Mouse (Mus musculus) Patski (cell line): Measurements from ENCODE around the gene Arih2. TPM values are rescaled to one million over a fixed set of nuclear protein-coding genes. Genes with fewer than 3 reads are reported as not detected.

ENCODE experiments used
- ATAC-seq: fragments of 100-300 bp; one replicate; pipeline ENCODE4 v1.8.0; 2021
- CTCF ChIA-PET: fragments of 350-600 bp; sonication (Branson Sonifier 250); formaldehyde crosslinking; loops from one replicate; lab custom pipeline; 2022; ENCODE audit warnings: inconsistent platforms; lab: Charles Lee
- POLR2A ChIA-PET: fragments of 350-600 bp; sonication (Branson Sonifier 250); formaldehyde crosslinking; loops from one replicate; lab custom pipeline; 2022; ENCODE audit warnings: antibody characterized with exemption, inconsistent platforms; lab: Charles Lee
- DNase-seq: peaks from one replicate; pipeline ENCODE4 v3.0.0-alpha.2; 2011; ENCODE audit warnings: low read depth, low spot score
- H3K27me3 ChIP-seq: fragments of 371-371 bp; one replicate; pipeline ENCODE4 v1.5.1; 2021
- CTCF ChIP-seq: fragments of 100-300 bp; IDR thresholded peaks from one replicate; pipeline ENCODE4 v1.5.1; 2021
- in situ Hi-C: fragments of 300-500 bp; cut with MboI; formaldehyde crosslinking; loops from 3 replicates; pipeline ENCODE4 v1.11.1; 2018; ENCODE audit warnings: low pct_unique_long_range_greater_than_20kb, mixed read lengths
- polyA plus RNA-seq: library from polyadenylated mRNA; unstranded; gene quantifications from one replicate; pipeline ENCODE4 v1.2.3, GENCODE M21; 2021

The Arih2 gene
- polyA plus RNA-seq, 1 experiment from 2014 or later: 43.7 TPM

DNA sequence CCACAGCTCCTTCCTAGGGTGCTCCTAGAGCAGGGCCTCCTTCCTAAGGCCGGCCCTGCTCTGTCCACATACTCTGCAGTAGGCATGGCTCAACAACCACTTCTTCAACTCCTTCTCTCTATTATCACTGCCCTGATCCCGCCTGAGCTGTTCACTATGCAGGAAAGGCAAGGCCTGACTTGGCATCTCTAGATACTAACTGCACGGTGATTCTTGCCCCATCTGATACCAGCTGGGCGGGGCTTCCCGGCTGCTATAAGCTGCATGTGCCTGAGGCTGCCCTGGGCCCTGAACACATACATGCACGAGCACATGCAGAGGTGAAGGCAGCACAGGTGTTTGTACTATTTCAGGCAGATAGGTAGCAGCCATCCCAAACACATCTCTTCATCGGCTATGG is 85.1 kb downstream of the Arih2 start:
- no peak for TF ChIP-seq CTCF
- in situ Hi-C loops: no loop called here
- POLR2A ChIA-PET: interaction anchor here (0.6 kb wide), 1 partner anchor 12 kb away, joined by 3 read pairs; no protein-coding TSS in a partner anchor
- DNase-seq (no peak), ATAC-seq (no peak)
- CTCF ChIA-PET: no interaction called here
- H3K27me3 ChIP-seq: no peaks in the 10 kb centered on the region

DNA sequence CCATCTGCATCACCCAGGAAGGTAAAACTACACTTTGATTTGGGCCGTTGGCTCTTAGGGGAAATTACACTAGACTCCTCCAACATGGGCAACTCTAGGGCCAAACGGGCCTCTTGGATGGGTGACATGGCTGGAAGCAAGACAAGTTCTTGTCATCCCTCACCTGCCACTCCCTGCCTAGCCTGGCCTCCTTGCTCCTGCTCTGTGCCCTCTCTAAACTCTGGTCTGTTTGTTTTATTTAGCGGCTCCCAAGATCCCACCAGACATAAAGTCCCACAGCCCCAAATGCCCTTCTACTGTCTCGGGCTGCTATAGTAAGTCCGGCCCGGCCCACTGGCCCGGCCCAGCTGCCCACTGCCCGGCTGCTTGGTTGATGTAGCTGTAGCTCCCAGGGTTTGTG is 85.5 kb downstream of the Arih2 start:
- CTCF ChIA-PET: no interaction called here
- in situ Hi-C loops: no loop called here
- POLR2A ChIA-PET: interaction anchor here (0.6 kb wide), 1 partner anchor 13 kb away, joined by 3 read pairs; no protein-coding TSS in a partner anchor
- DNase-seq (no peak), ATAC-seq (no peak)
- H3K27me3 ChIP-seq: no peaks in the 10 kb centered on the region
- TF ChIP-seq CTCF: no peak

DNA sequence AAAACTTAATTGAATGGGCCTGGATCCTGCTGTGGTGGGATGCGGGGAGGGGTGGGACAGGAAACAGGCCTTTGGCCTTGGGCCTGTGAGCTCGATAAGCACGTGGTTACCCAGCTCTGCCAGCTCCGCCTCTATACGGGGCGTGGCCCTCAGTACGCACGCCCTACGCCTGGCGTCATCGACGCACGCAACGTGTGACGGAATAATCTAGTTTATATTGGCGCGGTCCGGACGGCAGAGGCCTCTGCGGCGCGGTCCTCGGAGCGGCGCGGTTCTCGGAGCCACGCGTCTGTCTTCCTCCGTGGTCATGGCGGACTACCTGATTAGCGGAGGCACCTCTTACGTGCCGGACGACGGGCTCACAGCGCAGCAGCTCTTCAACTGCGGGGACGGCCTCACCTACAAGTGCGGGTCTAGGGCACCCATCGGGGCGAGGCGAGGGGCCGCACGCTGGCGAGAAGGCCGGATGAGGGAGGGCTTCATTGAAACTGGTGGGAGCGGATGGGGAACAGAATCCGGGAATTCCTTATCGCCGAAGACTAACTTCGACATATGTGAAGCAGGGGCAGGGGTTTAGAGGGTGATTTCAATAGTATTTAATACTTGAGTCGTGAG is 88.9 kb downstream of the Arih2 start, which contains the start of gene Impdh2:
Gene Impdh2 (plus strand): TSS at position 60 of the 615 bp plus-strand sequence.
- H3K27me3 ChIP-seq: no peaks in the 10 kb centered on the region
- ATAC-seq (peak; percentile 83), DNase-seq (no peak)
- ChIA-PET CTCF (no interaction called here), POLR2A (interaction anchor here (0.6 to 0.8 kb wide), 2 partner anchors 10 to 427 kb away, joined by 3 to 9 read pairs; no protein-coding TSS in a partner anchor)
- no peak for TF ChIP-seq CTCF
- in situ Hi-C loops: no loop called here

- no peak for TF ChIP-seq CTCF
Measured at GRCm38 (mm10) chr9:108559169-108559568, 90.0 kb downstream of the Arih2 start.

More at GRCm38 (mm10) chr9:108559169-108559568, 90.0 kb downstream of the Arih2 start:
- DNase-seq (no peak), ATAC-seq (no peak)
- H3K27me3 ChIP-seq: no peaks in the 10 kb centered on the region
- CTCF ChIA-PET: no interaction called here
- in situ Hi-C loops: no loop called here
- POLR2A ChIA-PET: no interaction called here

Other genes with a start within 250 kb of the Arih2 start
- gene Ccdc36, start 220.9 kb downstream of the Arih2 start, polyA plus RNA-seq: not detected
- gene BC048562, start 212.9 kb downstream of the Arih2 start, polyA plus RNA-seq: not detected
- 33.0 TPM for gene Ccdc71, start 188.9 kb downstream of the Arih2 start, polyA plus RNA-seq
- gene Klhdc8b, start 187.8 kb downstream of the Arih2 start, polyA plus RNA-seq: 20.8 TPM
- gene Lamb2, start 169.7 kb downstream of the Arih2 start, polyA plus RNA-seq: 131 TPM
- 142 TPM for gene Usp19, start 158.8 kb downstream of the Arih2 start, polyA plus RNA-seq
- 156 TPM for gene Qars, start 141.7 kb downstream of the Arih2 start, polyA plus RNA-seq
- gene Qrich1, start 132.6 kb downstream of the Arih2 start, polyA plus RNA-seq: 93.1 TPM
- gene Impdh2, start 89.1 kb downstream of the Arih2 start, polyA plus RNA-seq: 93.3 TPM
- gene Ndufaf3, start 82.0 kb downstream of the Arih2 start, polyA plus RNA-seq: 58.4 TPM
- 153 TPM for gene Dalrd3, start 79.5 kb downstream of the Arih2 start, polyA plus RNA-seq
- gene Wdr6, start 70.6 kb downstream of the Arih2 start, polyA plus RNA-seq: 60.6 TPM
- gene P4htm, start 51.7 kb downstream of the Arih2 start, polyA plus RNA-seq: 8.6 TPM
- 48.1 TPM for gene Slc25a20, start 12.7 kb upstream of the Arih2 start, polyA plus RNA-seq
- 30.9 TPM for gene Prkar2a, start 39.9 kb upstream of the Arih2 start, polyA plus RNA-seq
- gene Ip6k2, start 134.4 kb upstream of the Arih2 start, polyA plus RNA-seq: 89.9 TPM
- gene Nckipsd, start 159.0 kb upstream of the Arih2 start, polyA plus RNA-seq: 15.9 TPM
- 0.06 TPM for gene Celsr3, start 176.9 kb upstream of the Arih2 start, polyA plus RNA-seq
- 7.8 TPM for gene Slc26a6, start 203.9 kb upstream of the Arih2 start, polyA plus RNA-seq